Mouse (Mus musculus) retina, postnatal 1 day (tissue): ENCODE results near the gene Eps8l1.
A peak's percentile ranks its signal among the peaks of the same experiment; 100 is the strongest.

Experiments
- DNase-seq: peaks from one replicate; pipeline ENCODE4 v3.0.0-alpha.2; 2012

The Eps8l1 gene

GRCm38 (mm10) chr7:4478796-4479291 lies 18.4 kb downstream of the Eps8l1 start:
- no peak for DNase-seq

- peak; percentile 66 for DNase-seq
Observed at GRCm38 (mm10) chr7:4479674-4480073, 19.2 kb downstream of the Eps8l1 start.

GRCm38 (mm10) chr7:4482281-4482680 lies 21.8 kb downstream of the Eps8l1 start:
- no peak for DNase-seq

- DNase-seq: no peak
Observed at GRCm38 (mm10) chr7:4491308-4491707, 30.8 kb downstream of the Eps8l1 start.

- no peak for DNase-seq
Observed at GRCm38 (mm10) chr7:4492284-4493224, 32.1 kb downstream of the Eps8l1 start.

GRCm38 (mm10) chr7:4493991-4494390 lies 33.5 kb downstream of the Eps8l1 start:
- no peak for DNase-seq

- DNase-seq: no peak
Observed at GRCm38 (mm10) chr7:4496468-4496867, 36.0 kb downstream of the Eps8l1 start.

GRCm38 (mm10) chr7:4497271-4497903 lies 36.9 kb downstream of the Eps8l1 start:
- DNase-seq: no peak

- peak; percentile 87 for DNase-seq
Observed at GRCm38 (mm10) chr7:4498251-4498650, 37.8 kb downstream of the Eps8l1 start.

- DNase-seq: no peak
Observed at GRCm38 (mm10) chr7:4499034-4499433, 38.6 kb downstream of the Eps8l1 start.

- peak; percentile 52 for DNase-seq
Observed at GRCm38 (mm10) chr7:4500892-4501471, 40.5 kb downstream of the Eps8l1 start.

- peak; percentile 96 for DNase-seq
Observed at GRCm38 (mm10) chr7:4501558-4502397, 41.3 kb downstream of the Eps8l1 start, which contains the start of gene Ppp1r12c. TSS of gene Ppp1r12c (minus strand) at chr7:4501680.

GRCm38 (mm10) chr7:4502421-4503090 lies 42.1 kb downstream of the Eps8l1 start:
- peak; percentile 76 for DNase-seq

- DNase-seq: no peak
Observed at GRCm38 (mm10) chr7:4503100-4503499, 42.6 kb downstream of the Eps8l1 start.

GRCm38 (mm10) chr7:4503858-4504257 lies 43.4 kb downstream of the Eps8l1 start:
- no peak for DNase-seq

GRCm38 (mm10) chr7:4504646-4505435 lies 44.4 kb downstream of the Eps8l1 start:
- DNase-seq: no peak

GRCm38 (mm10) chr7:4507220-4507619 lies 46.7 kb downstream of the Eps8l1 start:
- DNase-seq: no peak

GRCm38 (mm10) chr7:4508062-4508738 lies 47.7 kb downstream of the Eps8l1 start:
- no peak for DNase-seq

GRCm38 (mm10) chr7:4508739-4509116 lies 48.3 kb downstream of the Eps8l1 start:
- no peak for DNase-seq

- peak; percentile 92 for DNase-seq
Observed at GRCm38 (mm10) chr7:4509863-4510608, 49.6 kb downstream of the Eps8l1 start.
